Mouse (Mus musculus): ENCODE results near the gene Csde1.

Gene Csde1

DNA sequence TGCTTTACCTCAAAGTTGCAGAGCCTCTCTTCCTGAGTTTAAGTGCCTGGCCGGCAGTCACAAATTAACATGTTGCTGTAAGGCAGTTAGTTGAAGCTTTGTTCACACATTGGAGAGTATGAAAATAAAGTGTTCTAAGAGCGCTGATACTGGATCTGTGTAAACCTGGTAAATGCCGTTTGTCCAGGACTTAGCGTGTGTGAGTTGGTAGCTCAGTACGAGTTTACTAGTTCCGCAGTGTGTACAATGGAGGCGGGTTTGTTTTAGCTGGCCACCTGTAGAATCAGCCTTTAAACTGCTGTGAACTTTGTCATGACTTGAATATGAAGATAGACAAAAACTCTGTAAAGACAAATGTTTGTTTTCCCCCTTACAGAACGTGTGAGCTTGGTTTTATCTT lies 46.7 kb downstream of the Csde1 start:
- DNase-seq = no peak

DNA sequence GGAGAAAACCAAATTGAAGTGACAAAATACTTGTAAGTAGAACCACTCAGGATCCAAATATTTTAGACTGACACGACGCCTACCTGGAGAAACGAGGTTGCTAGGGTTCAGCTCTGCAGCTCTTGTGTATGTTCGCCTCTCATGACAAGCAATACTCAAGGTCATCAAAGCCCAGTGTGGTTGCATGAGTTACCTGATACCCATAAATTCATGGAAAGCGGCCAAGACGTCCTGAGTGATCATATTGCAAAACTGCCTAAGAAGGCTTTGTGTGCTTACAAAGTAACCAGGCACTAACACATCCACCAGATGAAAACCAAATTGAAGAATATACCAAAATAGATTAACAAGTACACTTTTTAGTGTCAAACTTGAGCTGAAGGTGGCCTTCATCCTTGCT lies 48.7 kb downstream of the Csde1 start:
- no peak for DNase-seq

DNA sequence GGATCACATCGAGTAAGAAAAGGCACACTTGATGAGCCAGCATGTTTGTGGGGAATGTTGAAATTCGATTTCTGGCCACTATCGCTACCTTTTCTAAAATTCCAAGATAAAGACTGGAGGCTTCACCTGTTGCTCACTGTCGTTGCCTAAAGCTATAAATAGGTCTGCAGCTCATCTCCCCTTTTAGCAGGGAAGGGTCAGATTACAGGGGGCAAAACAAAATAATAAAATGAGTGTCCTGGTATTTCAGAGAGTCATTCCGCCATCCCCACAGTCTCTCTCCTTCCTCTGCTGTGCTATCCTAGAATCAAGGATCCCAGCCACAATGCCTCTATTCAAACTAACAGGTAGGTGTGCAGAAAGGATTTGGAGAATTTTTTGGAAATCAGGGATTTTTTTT lies 53.5 kb downstream of the Csde1 start, which contains the start of gene Ampd1:
Gene Ampd1, plus strand, starts transcription at position 244 of the 400 bp plus-strand sequence.
- no peak for DNase-seq

DNA sequence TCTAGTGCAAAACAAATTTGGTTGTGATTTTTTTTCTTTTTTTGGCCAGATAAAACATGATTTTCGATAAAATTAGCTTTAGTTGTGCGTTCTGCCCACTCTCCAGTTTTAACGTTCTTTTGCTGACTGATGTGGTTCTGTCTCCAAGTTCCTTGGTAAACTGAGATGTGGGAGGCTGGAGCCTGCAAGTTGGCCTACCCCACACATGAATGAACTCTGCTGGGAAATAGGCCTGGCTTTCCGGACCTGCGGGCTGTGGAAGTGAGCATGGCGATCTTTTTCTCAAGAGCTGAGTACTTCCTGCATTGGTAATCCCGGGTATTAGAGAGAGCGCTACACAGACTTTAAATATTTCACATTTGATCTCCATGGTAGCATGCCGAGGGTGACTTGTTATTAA lies 55.6 kb downstream of the Csde1 start:
- no peak for DNase-seq

DNA sequence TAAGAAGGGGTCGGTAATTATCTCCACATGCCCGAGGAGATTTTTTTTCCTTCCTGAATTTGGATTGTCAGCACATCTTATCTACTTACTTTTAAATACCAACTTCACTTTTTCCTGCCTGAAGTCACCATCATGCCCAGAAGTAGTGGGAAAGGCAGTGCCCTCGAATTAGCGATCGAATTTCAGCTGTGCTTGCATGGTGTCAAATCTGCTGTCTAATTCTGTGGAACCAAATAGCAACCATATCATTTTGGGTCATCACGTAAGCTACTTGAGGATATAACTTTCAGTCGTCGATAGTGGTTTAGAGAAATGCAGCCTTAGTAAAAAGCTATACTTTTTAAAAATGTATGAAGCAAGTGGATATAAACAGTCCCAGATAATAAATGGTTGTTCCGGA lies 56.2 kb downstream of the Csde1 start:
- DNase-seq = no peak

DNA sequence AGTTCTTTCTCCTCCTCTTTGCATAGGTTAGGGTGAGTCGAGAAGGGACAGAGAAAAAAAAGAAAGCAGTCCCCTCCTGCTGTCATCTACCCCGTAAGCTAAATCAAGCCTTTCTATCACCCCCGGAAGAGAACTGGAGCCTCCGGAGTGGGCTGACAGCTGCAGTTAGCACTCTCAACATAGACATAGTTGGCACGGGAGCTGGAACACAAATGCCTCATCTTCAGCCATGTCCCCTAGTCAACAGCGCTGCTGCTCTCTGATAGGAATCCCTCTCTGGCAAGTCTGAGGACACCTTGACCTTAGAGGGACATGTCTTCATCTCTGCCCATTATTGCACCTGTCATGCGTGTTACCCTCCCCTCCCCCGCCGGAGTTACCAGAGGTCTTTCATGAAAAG lies 59.1 kb downstream of the Csde1 start:
- no peak for DNase-seq

DNA sequence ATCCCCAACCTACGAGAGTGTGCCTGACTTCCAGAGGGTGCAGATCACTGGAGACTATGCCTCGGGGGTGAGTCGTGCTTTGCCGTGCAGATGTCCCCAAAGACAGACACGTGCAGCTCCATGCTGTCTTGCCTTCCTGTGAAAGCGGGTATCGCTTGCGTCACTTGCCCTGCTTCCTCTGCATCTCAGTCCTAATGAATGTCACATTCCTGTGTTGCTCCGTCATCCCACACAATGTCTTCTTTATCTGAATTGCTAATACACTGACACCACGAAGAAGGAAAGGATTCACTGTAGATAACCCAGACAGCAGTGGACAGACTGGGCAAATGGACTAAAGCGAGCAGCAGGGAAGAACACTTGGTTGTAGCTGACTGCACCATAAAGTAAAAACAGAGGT lies 60.8 kb downstream of the Csde1 start:
- no peak for DNase-seq

DNA sequence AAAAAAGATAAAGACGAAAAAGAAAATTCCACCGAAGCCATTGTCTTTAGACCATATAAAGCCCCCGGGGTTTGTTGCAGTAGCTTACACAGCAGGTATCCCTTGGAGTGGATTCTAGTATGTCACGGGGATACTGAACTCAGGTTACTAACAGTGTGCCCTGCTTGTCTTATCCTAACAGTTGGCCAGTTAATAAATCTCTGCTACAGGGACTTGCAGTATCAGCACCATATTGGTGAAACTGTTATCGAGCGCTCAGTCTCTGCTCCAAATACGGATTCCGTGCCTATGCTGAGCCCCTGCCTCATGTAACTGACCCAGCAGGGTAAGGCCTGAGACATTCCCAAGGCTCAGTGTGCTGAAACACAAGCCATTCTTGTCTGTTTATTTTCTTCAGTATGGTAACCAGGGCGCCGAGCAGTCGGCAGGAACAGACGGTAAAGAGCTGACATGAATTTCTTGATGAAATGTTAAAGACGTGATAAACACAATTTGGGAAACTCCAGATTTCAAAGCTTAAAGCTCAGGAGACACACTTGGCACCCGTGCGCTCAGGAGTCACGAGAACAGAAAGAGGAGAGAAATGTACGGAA lies 61.7 kb downstream of the Csde1 start:
- DNase-seq = no peak

DNA sequence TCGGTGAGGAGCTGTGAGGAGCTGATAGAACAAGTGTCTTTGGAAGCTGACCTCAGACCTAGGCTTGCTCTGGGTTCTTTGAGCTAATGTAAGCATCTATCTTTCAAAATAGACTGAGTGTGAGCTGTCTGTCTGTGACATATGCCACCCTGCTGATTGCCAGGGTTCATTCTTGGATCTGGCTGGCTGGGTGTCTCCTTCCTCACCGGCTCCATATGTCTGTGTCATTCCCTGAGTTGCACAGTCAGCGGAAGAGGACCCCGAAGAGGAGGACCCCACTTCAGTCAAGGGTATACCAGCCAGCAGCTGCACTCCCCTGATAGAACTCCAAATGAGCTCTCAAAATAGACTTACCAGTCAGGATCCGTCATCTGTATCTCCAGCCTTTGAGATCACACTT lies 62.5 kb downstream of the Csde1 start:
- no peak for DNase-seq

DNA sequence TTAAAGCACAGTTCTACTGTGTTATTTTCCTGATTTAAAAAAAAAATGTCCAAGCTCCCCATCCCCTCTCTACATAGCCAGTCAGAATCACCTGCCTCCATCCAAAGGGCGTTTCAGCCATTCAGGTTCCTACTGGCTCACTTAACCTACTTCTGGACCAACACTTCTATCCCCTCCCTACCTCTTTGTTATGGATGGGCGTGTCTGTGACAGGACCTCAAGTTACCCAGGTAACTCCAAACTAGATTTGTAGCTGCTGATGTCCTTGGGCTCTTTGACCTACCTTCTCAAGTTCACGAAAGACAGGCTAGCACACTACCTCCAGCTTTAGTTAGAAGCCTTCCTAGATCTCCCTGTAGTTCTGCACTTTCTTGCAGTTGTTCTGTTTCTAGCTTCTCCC lies 65.8 kb downstream of the Csde1 start:
- no peak for DNase-seq

DNA sequence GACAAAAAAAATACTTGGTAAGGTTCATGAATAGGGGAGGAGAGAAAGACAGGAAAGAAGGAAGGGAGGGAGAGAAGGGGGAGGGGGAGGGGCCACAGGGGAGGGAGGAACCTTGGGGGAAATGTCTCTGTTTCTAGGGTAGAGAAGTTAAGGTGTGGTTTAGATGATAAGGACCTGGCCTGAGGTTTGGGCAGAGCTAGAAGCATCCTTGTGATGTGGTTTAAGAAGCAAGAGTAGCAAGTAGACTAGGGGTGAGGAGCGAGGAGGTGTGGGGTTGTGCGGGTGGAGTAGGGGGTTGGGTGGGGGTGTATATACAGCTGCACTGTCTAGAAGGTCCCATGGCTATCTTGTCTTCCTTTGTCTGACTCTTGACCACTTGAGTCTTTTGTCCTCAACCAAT lies 71.5 kb downstream of the Csde1 start:
- DNase-seq = no peak

DNA sequence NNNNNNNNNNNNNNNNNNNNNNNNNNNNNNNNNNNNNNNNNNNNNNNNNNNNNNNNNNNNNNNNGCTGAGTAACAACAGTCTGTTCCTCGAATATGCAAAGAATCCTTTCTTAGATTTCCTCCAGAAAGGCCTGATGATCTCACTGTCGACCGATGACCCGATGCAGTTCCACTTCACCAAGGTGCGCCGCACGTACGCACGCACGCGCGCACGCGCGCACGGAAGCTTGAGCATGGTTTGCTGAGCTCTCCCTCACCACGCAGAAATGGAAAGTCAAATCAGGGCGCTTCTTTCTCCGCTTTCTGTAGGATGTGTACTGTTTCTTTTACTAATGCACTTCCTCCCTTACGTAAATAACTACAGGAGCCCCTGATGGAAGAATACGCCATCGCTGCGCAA lies 78.4 kb downstream of the Csde1 start:
- no peak for DNase-seq

DNA sequence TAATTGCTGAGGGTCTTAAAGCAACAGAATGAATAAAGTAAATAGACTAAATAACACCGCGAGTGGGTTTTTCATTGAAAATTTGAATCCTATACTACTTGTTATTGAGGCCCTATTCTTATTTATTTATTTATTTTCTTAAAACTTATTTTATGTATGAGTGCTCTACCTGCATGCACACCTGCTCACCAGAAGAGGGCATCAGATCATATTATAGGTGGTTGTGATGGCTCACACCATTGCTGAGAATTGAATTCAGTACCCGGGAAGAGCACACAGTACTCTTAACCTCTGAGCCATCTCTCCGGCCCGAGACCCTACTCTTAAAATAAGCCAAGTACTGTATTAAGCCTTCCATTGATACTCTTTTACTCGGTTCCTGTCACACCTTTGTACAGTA lies 79.4 kb downstream of the Csde1 start:
- DNase-seq = peak; percentile 13

DNA sequence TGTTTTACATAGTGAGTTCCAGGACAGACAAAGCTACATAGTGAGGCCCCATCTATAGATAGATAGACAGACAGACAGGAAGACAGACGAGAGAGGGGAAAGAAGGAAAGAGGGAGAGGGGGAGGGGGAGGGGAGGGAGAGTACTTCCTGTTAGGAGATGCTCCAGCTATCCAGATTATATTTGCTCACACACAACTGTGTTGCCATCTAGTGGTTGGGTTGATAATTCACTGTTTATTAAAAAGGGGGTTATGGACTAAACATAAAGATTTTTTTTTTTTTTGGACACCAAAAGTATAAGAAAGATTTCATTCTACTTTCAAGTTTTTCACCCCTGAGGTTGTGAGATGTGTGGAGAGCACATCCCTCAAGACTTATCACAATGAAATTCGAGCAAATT lies 80.5 kb downstream of the Csde1 start:
- no peak for DNase-seq

DNA sequence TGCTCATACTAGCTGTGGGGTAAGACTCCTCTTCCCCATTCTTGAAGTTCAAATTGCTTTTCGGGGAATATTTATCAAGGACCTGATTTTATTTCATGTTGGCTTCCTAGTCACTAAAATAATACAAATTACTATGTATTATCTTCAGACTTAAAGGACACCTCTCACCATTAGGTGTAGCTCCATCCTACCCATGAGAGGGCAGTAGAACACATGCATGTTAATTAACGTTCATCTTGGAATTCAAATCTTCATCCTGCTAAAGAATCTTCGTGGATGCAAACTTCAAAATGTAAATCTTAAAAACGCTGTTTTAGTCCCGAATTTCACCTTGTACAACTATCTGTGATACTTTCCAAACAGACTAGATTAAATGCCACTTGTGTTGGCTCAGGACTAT lies 81.0 kb downstream of the Csde1 start:
- no peak for DNase-seq

DNA sequence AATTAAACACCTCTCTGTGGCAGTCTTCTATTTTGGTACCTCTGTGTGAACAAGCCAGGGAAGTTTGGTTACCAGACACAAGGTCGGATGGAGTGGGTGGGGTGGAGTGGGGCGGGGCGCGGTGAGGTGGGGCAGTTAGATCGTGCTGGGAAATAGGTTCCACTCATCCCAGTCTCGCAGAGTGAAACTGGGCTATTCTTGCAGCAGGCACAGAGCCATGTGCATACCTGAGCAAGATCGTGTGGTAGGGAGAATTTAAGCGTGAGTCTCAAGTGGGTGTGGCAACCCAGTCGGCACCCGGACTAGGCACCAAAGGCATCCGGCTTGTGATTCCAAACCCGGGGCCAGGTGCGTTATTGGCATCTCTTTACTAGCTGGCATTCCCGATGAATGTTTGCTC lies 81.7 kb downstream of the Csde1 start:
- DNase-seq = no peak

DNA sequence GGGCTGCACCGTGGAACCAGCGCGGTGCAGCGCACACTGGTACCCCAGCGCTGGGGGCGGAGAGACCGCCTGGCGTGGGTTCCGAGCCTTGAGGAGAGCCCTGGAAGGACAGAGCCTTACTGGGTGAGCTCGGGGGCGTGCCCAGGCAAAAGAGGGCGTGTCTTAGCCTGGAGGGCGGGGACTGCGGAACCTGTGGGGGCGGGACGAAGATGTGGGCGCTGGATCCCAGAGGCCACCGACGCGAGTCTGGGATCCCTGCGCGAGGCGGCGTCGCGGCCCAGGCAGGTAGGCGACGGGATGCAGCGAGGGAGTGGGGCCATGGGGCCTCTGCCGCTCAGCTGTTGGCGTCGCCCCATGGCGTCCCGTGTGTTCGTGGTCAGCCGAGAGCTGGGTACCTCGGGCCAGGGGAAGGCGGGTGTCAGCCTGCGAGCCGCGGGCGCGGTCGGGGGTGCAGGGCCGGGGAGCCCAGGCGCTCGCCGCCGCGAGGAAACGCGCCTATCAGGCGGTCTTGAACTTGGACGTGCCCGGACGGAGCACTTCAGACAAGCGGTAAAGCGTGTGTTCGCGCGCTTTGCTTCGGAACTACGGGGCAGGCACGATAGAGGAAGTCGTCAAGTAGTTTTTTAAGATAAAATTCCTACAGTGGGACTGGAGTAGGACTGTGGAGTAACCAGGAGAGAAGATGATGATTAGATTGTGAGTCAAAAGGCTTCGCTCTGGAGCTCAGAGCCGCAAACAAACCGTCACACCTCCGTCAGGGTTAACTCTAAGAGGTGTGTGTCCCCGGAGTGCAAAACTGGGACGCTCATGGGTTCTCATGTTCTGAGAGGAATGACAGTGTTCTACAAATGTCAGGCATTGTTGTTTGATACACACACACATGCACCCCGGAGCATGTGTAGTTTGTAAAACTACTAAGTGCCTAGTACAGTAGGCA lies 82.5 kb downstream of the Csde1 start, which contains the start of gene Dennd2c:
Gene Dennd2c, plus strand, starts transcription at position 151 of the 937 bp plus-strand sequence.
- DNase-seq = peak; percentile 95

Data from kidney, adult 9 months (tissue).